Mouse (Mus musculus) neural tube, embryonic 14.5 days (tissue): Measurements from ENCODE around the gene Ptgds. TPM values are rescaled to one million over a fixed set of nuclear protein-coding genes. Genes with fewer than 3 reads are reported as not detected.

ENCODE experiments used
- ATAC-seq: fragments of 200-750 bp; cut with Nextera tagmentation; 2 replicates; pipeline ENCODE4 v1.8.0; 2017; ENCODE audit warnings: low read depth, mild to moderate bottlenecking, moderate TSS enrichment, moderate library complexity
- H3K27ac ChIP-seq: fragments of 300-500 bp; sonication (generic); 2 replicates; pipeline ENCODE4 v1.5.1; 2014; ENCODE audit warnings: low read depth, mild to moderate bottlenecking, control low read depth, low read length, moderate library complexity, mixed read lengths
- H3K27me3 ChIP-seq: fragments of 300-500 bp; sonication (generic); 2 replicates; pipeline ENCODE4 v1.6.1; 2014; ENCODE audit warnings: low read length; ENCODE audit not compliant: control insufficient read depth, insufficient read depth
- H3K36me3 ChIP-seq: fragments of 300-500 bp; sonication (generic); 2 replicates; pipeline ENCODE4 v1.6.1; 2014; ENCODE audit warnings: low read length, mixed read lengths; ENCODE audit not compliant: control insufficient read depth, insufficient read depth
- H3K4me1 ChIP-seq: fragments of 300-500 bp; sonication (generic); 2 replicates; pipeline ENCODE4 v1.6.1; 2014; ENCODE audit warnings: low read length; ENCODE audit not compliant: control insufficient read depth, insufficient read depth
- H3K4me2 ChIP-seq: fragments of 300-500 bp; sonication (generic); 2 replicates; pipeline ENCODE4 v1.6.1; 2014; ENCODE audit warnings: mild to moderate bottlenecking, low read depth, low read length, control low read depth
- H3K4me3 ChIP-seq: fragments of 300-500 bp; sonication (generic); 2 replicates; pipeline ENCODE4 v1.5.1; 2014; ENCODE audit warnings: low read depth, low read length, control low read depth, mixed read lengths
- H3K9ac ChIP-seq: fragments of 300-500 bp; sonication (generic); replicated peaks from 2 replicates; pipeline ENCODE4 v1.6.1; 2014; ENCODE audit warnings: low read depth, mild to moderate bottlenecking, control low read depth, low read length, mixed read lengths
- H3K9me3 ChIP-seq: fragments of 300-500 bp; sonication (generic); 2 replicates; pipeline ENCODE4 v1.6.1; 2016; ENCODE audit warnings: low read length; ENCODE audit not compliant: control insufficient read depth
- WGBS: fragments of 180-500 bp; shearing (Covaris S2); extraction: QIAGEN DNeasy Blood & Tissue Kit; methylation state at CpG from one replicate; pipeline ENCODE4 v1.1.7; 2014; 5-methylcytosine and 5-hydroxymethylcytosine counted together
- polyA plus RNA-seq: library from polyadenylated mRNA; unstranded; fragments of >200 nt; fragmentation: Nextera tagmentation; extraction: Ambion mirVana; gene quantifications from 2 replicates; pipeline ENCODE4 v1.2.1, GENCODE M21; 2014

Gene Ptgds
- polyA plus RNA-seq, 1 experiment from 2014 or later = 5.6 TPM

- no peak overlapping the region for H3K9ac ChIP-seq
- no peak overlapping the region for H3K4me3 ChIP-seq
- ATAC-seq = no peak
- no peaks in the 10 kb centered on the region for H3K9me3 ChIP-seq
- H3K27ac ChIP-seq = no peak overlapping the region
- WGBS = 91% methylated on average over 8 of the region's 8 CpGs
- H3K36me3 ChIP-seq = peaks cover 42% of the 10 kb centered on the region
- no peaks in the 10 kb centered on the region for H3K27me3 ChIP-seq
- peaks cover 17% of the 10 kb centered on the region for H3K4me1 ChIP-seq
- no peak overlapping the region for H3K4me2 ChIP-seq
These were observed 35.6 kb downstream of the Ptgds start for GRCm38 (mm10) chr2:25434292-25434691.

GRCm38 (mm10) chr2:25433101-25433500, 36.7 kb downstream of the Ptgds start:
- no peaks in the 10 kb centered on the region for H3K27me3 ChIP-seq
- H3K36me3 ChIP-seq = peaks cover 32% of the 10 kb centered on the region
- H3K4me2 ChIP-seq = no peak overlapping the region
- 95% methylated on average over 17 of the region's 17 CpGs for WGBS
- H3K27ac ChIP-seq = no peak overlapping the region
- peaks cover 20% of the 10 kb centered on the region for H3K4me1 ChIP-seq
- no peaks in the 10 kb centered on the region for H3K9me3 ChIP-seq
- H3K9ac ChIP-seq = no peak overlapping the region
- ATAC-seq = no peak
- H3K4me3 ChIP-seq = no peak overlapping the region

DNA sequence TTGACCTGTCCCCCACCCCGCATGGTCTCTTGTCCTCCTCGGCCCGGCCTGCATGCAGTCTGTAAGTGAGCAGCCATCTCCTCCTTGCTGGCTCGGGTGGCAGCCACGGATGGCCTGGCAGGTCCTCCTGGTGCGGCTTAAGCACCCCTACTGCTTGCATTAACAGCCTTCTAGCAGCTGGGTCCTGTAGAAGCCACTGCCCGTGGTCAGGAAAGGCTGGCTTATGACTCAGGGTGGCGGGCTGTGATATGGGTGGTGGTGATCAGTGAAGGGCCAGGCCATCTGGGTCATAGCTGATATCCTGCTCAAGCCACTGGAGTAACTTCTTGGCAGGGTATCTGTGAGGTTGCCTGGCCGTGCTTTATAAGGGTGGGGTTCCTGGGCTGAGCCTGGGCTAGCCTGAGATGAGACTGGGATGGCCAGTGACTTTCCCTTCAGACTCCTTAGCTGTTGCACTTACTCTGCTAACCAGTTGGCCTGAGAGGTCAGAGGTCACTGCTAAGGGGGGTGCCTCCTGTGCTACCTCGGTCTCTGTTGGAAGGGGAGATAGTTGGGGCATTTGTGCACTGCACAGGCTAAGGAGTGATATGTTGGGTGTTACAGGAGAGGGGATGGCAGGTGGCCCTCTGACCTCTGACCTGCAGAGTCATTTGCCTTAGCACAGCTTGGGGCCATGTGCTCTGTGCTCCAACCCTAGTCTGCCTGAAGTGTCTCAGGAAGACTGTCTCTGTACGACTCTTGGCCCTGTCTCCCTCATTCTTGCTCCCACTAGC, 37.3 kb downstream of the Ptgds start:
- Histone ChIP-seq H3K27me3 (no peaks in the 10 kb centered on the region), H3K4me2 (no peak overlapping the region), H3K9me3 (no peaks in the 10 kb centered on the region), H3K4me1 (peaks cover 20% of the 10 kb centered on the region), H3K36me3 (peaks cover 26% of the 10 kb centered on the region), H3K4me3 (no peak overlapping the region), H3K9ac (no peak overlapping the region), H3K27ac (no peak overlapping the region)
- 83% methylated on average over 11 of the region's 11 CpGs for WGBS
- no peak for ATAC-seq

GRCm38 (mm10) chr2:25431308-25431855, 38.5 kb downstream of the Ptgds start:
- Histone ChIP-seq H3K27ac (no peak overlapping the region), H3K9me3 (no peaks in the 10 kb centered on the region), H3K4me2 (no peak overlapping the region), H3K36me3 (peaks cover 18% of the 10 kb centered on the region), H3K4me1 (peaks cover 20% of the 10 kb centered on the region), H3K9ac (no peak overlapping the region), H3K27me3 (no peaks in the 10 kb centered on the region), H3K4me3 (no peak overlapping the region)
- no peak for ATAC-seq
- 48% methylated on average over 6 of the region's 6 CpGs for WGBS

GRCm38 (mm10) chr2:25430395-25431233, 39.2 kb downstream of the Ptgds start:
- H3K9ac ChIP-seq = peak overlapping the region; percentile 16; the same call in 1 of the 2 replicates
- no peak for ATAC-seq
- H3K4me3 ChIP-seq = no peak overlapping the region
- H3K9me3 ChIP-seq = no peaks in the 10 kb centered on the region
- 57% methylated on average over 17 of the region's 17 CpGs for WGBS
- H3K4me2 ChIP-seq = peak overlapping the region; percentile 11; the same call in 1 of the 2 replicates
- no peak overlapping the region; the same call in 1 of the 2 replicates for H3K27ac ChIP-seq
- H3K4me1 ChIP-seq = peaks cover 20% of the 10 kb centered on the region
- no peaks in the 10 kb centered on the region for H3K27me3 ChIP-seq
- peaks cover 11% of the 10 kb centered on the region; the same call in 1 of the 2 replicates for H3K36me3 ChIP-seq

GRCm38 (mm10) chr2:25429435-25430180, 40.2 kb downstream of the Ptgds start:
- no peak overlapping the region for H3K27ac ChIP-seq
- H3K9me3 ChIP-seq = no peaks in the 10 kb centered on the region
- H3K36me3 ChIP-seq = peaks cover 2% of the 10 kb centered on the region; the same call in 1 of the 2 replicates
- peaks cover 20% of the 10 kb centered on the region for H3K4me1 ChIP-seq
- ATAC-seq = no peak
- H3K4me2 ChIP-seq = peak overlapping the region; percentile 73
- H3K4me3 ChIP-seq = peak overlapping the region; percentile 82
- WGBS = 73% methylated on average over 5 of the region's 5 CpGs
- H3K9ac ChIP-seq = peak overlapping the region; percentile 87
- no peaks in the 10 kb centered on the region for H3K27me3 ChIP-seq

GRCm38 (mm10) chr2:25428442-25429236, 41.2 kb downstream of the Ptgds start, which contains the start of gene Abca2:
Gene Abca2 (plus strand): TSS chr2:25428703.
- H3K4me1 ChIP-seq = peaks cover 20% of the 10 kb centered on the region
- H3K9ac ChIP-seq = peak within 1 kb of the TSS; percentile 87
- peak within 1 kb of the TSS; percentile 90 for H3K27ac ChIP-seq
- H3K9me3 ChIP-seq = no peaks in the 10 kb centered on the region
- H3K36me3 ChIP-seq = no peaks in the 10 kb centered on the region
- H3K27me3 ChIP-seq = no peaks in the 10 kb centered on the region
- peak within 1 kb of the TSS; percentile 82 for H3K4me3 ChIP-seq
- under 1% methylated on average over 81 of the region's 89 CpGs for WGBS
- ATAC-seq = peak; percentile 92
- H3K4me2 ChIP-seq = peak within 1 kb of the TSS; percentile 73

GRCm38 (mm10) chr2:25427256-25427655, 42.6 kb downstream of the Ptgds start:
- Histone ChIP-seq H3K27ac (no peak overlapping the region), H3K27me3 (no peaks in the 10 kb centered on the region), H3K4me2 (no peak overlapping the region), H3K9ac (no peak overlapping the region), H3K9me3 (no peaks in the 10 kb centered on the region), H3K4me1 (peaks cover 20% of the 10 kb centered on the region), H3K36me3 (no peaks in the 10 kb centered on the region), H3K4me3 (no peak overlapping the region)
- WGBS = 90% methylated on average over 5 of the region's 5 CpGs
- no peak for ATAC-seq
